Mouse (Mus musculus) ES-Bruce4 (cell line): ENCODE data around the gene Mier3.

Experiments used
- CTCF ChIP-seq: IDR thresholded peaks from one replicate; pipeline ENCODE4 v1.8.1; 2011; ENCODE audit warnings: low read depth, low read length
- POLR2A ChIP-seq: IDR thresholded peaks from one replicate; pipeline ENCODE4 v1.8.1; 2011; ENCODE audit warnings: low read length; ENCODE audit not compliant: insufficient read depth

GRCm38 (mm10) chr13:111755937-111756336 lies 75.2 kb downstream of the Mier3 start:
- TF ChIP-seq POLR2A, result no peak
- TF ChIP-seq CTCF, result no peak
